In the genomic region with DNA sequence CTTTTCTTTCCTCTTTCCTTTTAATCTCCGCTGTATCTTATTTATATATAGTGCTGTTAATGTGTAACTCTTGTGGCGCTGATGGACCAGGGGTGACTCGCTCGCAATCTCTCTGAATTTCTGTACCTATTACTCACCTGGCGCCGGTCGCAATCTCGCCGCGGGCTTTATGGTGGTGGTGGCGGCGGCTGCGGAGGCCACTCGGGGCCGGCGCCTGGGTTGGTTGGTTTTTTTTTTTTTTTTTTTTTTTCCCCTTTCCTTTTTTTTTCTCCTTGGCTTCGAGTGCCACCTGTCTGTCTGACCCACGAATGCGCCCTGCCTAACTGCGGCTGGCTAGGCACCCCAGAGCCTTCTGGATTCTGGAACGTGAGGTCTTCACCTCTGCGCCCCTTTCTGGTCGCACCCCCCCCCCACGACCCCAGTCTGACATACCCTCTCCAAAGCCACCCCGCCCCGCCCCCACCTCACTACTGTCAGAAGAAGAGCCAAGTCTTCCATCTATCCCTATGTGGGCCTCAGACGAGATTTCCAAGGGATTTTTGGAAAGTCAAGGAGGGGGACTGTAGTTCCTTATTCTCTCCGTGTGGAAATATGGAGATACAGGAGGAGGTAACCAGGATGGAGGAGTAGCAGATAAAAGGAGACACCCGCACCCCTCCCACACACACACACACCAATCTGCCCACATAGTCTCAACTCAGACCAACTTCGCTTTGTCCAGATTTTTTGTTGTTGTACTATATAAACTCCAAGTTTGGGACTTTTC, we compare ENCODE assay signal across 9 mouse cellular contexts. TPM values are rescaled to one million over a fixed set of nuclear protein-coding genes. Genes with fewer than 3 reads are reported as not detected.
A peak's percentile ranks its signal among the peaks of the same experiment; 100 is the strongest.
DNase-seq lines count a peak whose midpoint lies in the region; ATAC-seq and TF ChIP-seq lines count a peak whose summit lies in the region.
"Had no signal": no experiment of that assay in that cellular context is flagged by ENCODE, and none has a peak within 500 bp of the region (broad histone marks: within the 10 kb centered on the region; RNA-seq: fewer than 3 reads in every experiment).

No protein-coding gene starts in this region.

- peak; percentile 56 for ATAC-seq in intestine, embryonic 14.5 days (replicated peaks; ENCODE audit: low FRiP score, low TSS enrichment, low read depth)

- H3K36me3 ChIP-seq in embryonic facial prominence, embryonic 10.5 days (replicated peaks), result peaks cover 18% of the 10 kb centered on the region
- H3K36me3 ChIP-seq in intestine, embryonic 14.5 days (ENCODE audit: control insufficient read depth, insufficient read depth, low read length), result peaks cover 12% of the 10 kb centered on the region; the same call in 1 of the 2 replicates

- H3K4me3 ChIP-seq in left cerebral cortex, adult 2 months, result peak overlapping the region; percentile 6
- H3K4me3 ChIP-seq in embryonic facial prominence, embryonic 10.5 days, result peak overlapping the region; percentile 51
- peak overlapping the region; percentile 31 for H3K4me3 ChIP-seq in intestine, embryonic 14.5 days (ENCODE audit: low read depth, low read length)
- H3K4me3 ChIP-seq: megakaryocyte, embryonic 14.5 days had no signal

- H3K4me1 ChIP-seq in embryonic facial prominence, embryonic 10.5 days, result peaks cover 93% of the 10 kb centered on the region
- H3K4me1 ChIP-seq in intestine, embryonic 14.5 days (replicated peaks; ENCODE audit: control insufficient read depth, insufficient read depth, low read length), result peaks cover 22% of the 10 kb centered on the region

- TF ChIP-seq CTCF in left cerebral cortex, adult 2 months (IDR thresholded peaks at IDR 0.05), result peak; percentile 48

- H3K9me3 ChIP-seq in embryonic facial prominence, embryonic 10.5 days, result no peaks in the 10 kb centered on the region
- no peaks in the 10 kb centered on the region for H3K9me3 ChIP-seq in intestine, embryonic 14.5 days (ENCODE audit: control insufficient read depth, low read length)
- H3K9me3 ChIP-seq: megakaryocyte, embryonic 14.5 days had no signal

- no peak overlapping the region for H3K9ac ChIP-seq in intestine, embryonic 14.5 days (ENCODE audit: low read length)

- intact Hi-C loops in left cerebral cortex, adult 2 months (cut with DNase I), result loop anchor here (1.0 to 5.0 kb wide), 2 partner anchors 116 to 807 kb away; no protein-coding TSS in a partner anchor
- intact Hi-C loops in left cerebral cortex, postnatal 25 days (cut with DNase I), result loop anchor here (5.0 to 10.0 kb wide), 2 partner anchors 116 to 1512 kb away; no protein-coding TSS in a partner anchor

- no peak for DNase-seq in left cerebral cortex, adult 2 months (ENCODE audit: extremely low spot score in 1 of 2, low spot score in 2 of 2)
- DNase-seq in left cerebral cortex, postnatal 25 days (ENCODE audit: low spot score in 2 of 2), result no peak
- peak; percentile 70 for DNase-seq in embryonic facial prominence, embryonic 10.5 days (ENCODE audit: low spot score)
- DNase-seq in intestine, embryonic 14.5 days (ENCODE audit: low spot score), result peak; percentile 78
- DNase-seq in lung, postnatal 14 days, result peak; percentile 43
- DNase-seq in layer of hippocampus, adult 9-10 months (ENCODE audit: low spot score), result no peak
- no peak for DNase-seq in frontal cortex, postnatal 25 days (ENCODE audit: low spot score in 2 of 2)
- no peak for DNase-seq in left cerebral cortex, adult 8-10 months (ENCODE audit: low spot score in 2 of 2)

- WGBS in embryonic facial prominence, embryonic 10.5 days, result 1% methylated on average over 30 of the region's 30 CpGs
- 3% methylated on average over 30 of the region's 30 CpGs for WGBS in intestine, embryonic 14.5 days

- no peak overlapping the region for H3K27ac ChIP-seq in left cerebral cortex, adult 2 months
- peak overlapping the region; percentile 87 for H3K27ac ChIP-seq in embryonic facial prominence, embryonic 10.5 days (replicated peaks)
- no peak overlapping the region for H3K27ac ChIP-seq in intestine, embryonic 14.5 days (ENCODE audit: low read depth)

- peak overlapping the region; percentile 57 for H3K4me2 ChIP-seq in intestine, embryonic 14.5 days (ENCODE audit: low read length)

- H3K27me3 ChIP-seq in embryonic facial prominence, embryonic 10.5 days (replicated peaks; ENCODE audit: low read depth, poor library complexity, severe bottlenecking), result peaks cover 98% of the 10 kb centered on the region
- H3K27me3 ChIP-seq in intestine, embryonic 14.5 days (replicated peaks; ENCODE audit: control insufficient read depth, insufficient read depth, low read length), result peaks cover 74% of the 10 kb centered on the region

RNA-seq across cellular contexts. Expression of a gene that starts 15.9 kb away (rescaled TPM):
- total RNA-seq in left cerebral cortex, adult 2 months (2021), result 1 to 10 TPM; 3.1 to 5.5 TPM
- 1 to 10 TPM; 2.4 to 3.2 TPM for total RNA-seq in left cerebral cortex, postnatal 25 days (2021)
- 58.3 and 64.8 TPM in 2 replicates for polyA plus RNA-seq in embryonic facial prominence, embryonic 10.5 days (2016; fragmentation: Nextera tagmentation; extraction: Ambion mirVana)
- polyA plus RNA-seq in intestine, embryonic 14.5 days (2014; fragmentation: Nextera tagmentation; extraction: Ambion mirVana), result 44.1 and 45.5 TPM in 2 replicates
- total RNA-seq in left cerebral cortex, adult 8-10 months (2022), result 1 to 10 TPM; 2.2 to 4.8 (median 3.4) TPM

Comparison
In these comparisons a context has a peak if more than half of its experiments do, and no peak if none do; other contexts are left out.
1. DNase-seq: peak in embryonic facial prominence, embryonic 10.5 days (single experiment), intestine, embryonic 14.5 days (single experiment) and lung, postnatal 14 days (single experiment); none in left cerebral cortex, adult 2 months (0 of 2), left cerebral cortex, postnatal 25 days (0 of 2), layer of hippocampus, adult 9-10 months (single experiment), frontal cortex, postnatal 25 days (0 of 2) and left cerebral cortex, adult 8-10 months (0 of 2).
2. Peak in every context shown above with its lines, with median percentiles within 50 percentile points of each other: H3K4me3 ChIP-seq.